Mouse (Mus musculus) small intestine, adult 2 months (tissue): ENCODE measurements around the gene Mtus2. TPM values are rescaled to one million over a fixed set of nuclear protein-coding genes. Genes with fewer than 3 reads are reported as not detected.

Experiments
- H3K27ac ChIP-seq: fragments of 200-500 bp; 2 replicates; pipeline ENCODE4 v1.5.1; 2012; ENCODE audit warnings: low read depth, low read length, control low read depth, inconsistent platforms; ENCODE audit not compliant: insufficient read depth
- H3K27me3 ChIP-seq: fragments of 200-500 bp; 2 replicates; pipeline ENCODE4 v1.6.1; 2012; ENCODE audit warnings: mild to moderate bottlenecking, moderate library complexity, low read length, inconsistent platforms; ENCODE audit not compliant: control insufficient read depth, insufficient read depth
- H3K36me3 ChIP-seq: fragments of 200-500 bp; 2 replicates; pipeline ENCODE4 v1.6.1; 2012; ENCODE audit warnings: mild to moderate bottlenecking, low read length, control low read depth, inconsistent platforms; ENCODE audit not compliant: control insufficient read depth, insufficient read depth
- H3K4me1 ChIP-seq: fragments of 200-500 bp; 2 replicates; pipeline ENCODE4 v1.6.1; 2012; ENCODE audit warnings: low read length, inconsistent platforms, mixed read lengths; ENCODE audit not compliant: control insufficient read depth, insufficient read depth, insufficient read length
- H3K4me3 ChIP-seq: fragments of 200-500 bp; 2 replicates; pipeline ENCODE4 v1.5.1; 2012; ENCODE audit warnings: low read depth, mild to moderate bottlenecking, control low read depth, inconsistent platforms, low read length, moderate library complexity
- CTCF ChIP-seq: fragments of 200-500 bp; IDR thresholded peaks from 2 replicates; pipeline ENCODE4 v1.5.1; 2012; ENCODE audit warnings: low read depth, mild to moderate bottlenecking, control low read depth, inconsistent platforms, low read length, moderate library complexity, mixed read lengths; ENCODE audit not compliant: insufficient replicate concordance, insufficient read length; ENCODE audit errors: extremely low read depth
- POLR2A ChIP-seq: fragments of 200-500 bp; IDR thresholded peaks from 2 replicates; pipeline ENCODE4 v1.6.1; 2012; ENCODE audit warnings: low read depth, mild to moderate bottlenecking, control low read depth, inconsistent platforms, low read length, moderate library complexity
- WGBS: fragments of 180-500 bp; shearing (Covaris S2); methylation state at CpG from one replicate; pipeline ENCODE4 v1.1.7; 2018; 5-methylcytosine and 5-hydroxymethylcytosine counted together
- polyA plus RNA-seq: library from polyadenylated mRNA; depleted of rRNA; stranded (reverse); fragments of >200 nt; gene quantifications from 2 replicates; pipeline ENCODE4 v1.2.3, GENCODE M21; 2012

Mtus2 gene
- polyA plus RNA-seq, 1 experiment, result 1.8 TPM

GRCm38 (mm10) chr5:147957592-147958271 is 612 bp downstream of the Mtus2 start:
- no peak overlapping the region for H3K27ac ChIP-seq
- peaks cover 6% of the 10 kb centered on the region for H3K4me1 ChIP-seq
- H3K4me3 ChIP-seq, result peak overlapping the region; percentile 56
- no peaks in the 10 kb centered on the region for H3K36me3 ChIP-seq
- TF ChIP-seq POLR2A (no peak), CTCF (no peak)
- H3K27me3 ChIP-seq, result peaks cover 25% of the 10 kb centered on the region
- 1% methylated on average over 42 of the region's 42 CpGs for WGBS

- peaks cover 25% of the 10 kb centered on the region for H3K27me3 ChIP-seq
- no peak for TF ChIP-seq CTCF
- no peak for TF ChIP-seq POLR2A
- H3K4me1 ChIP-seq, result peaks cover 6% of the 10 kb centered on the region
- H3K4me3 ChIP-seq, result no peak overlapping the region
- no peak overlapping the region for H3K27ac ChIP-seq
- WGBS, result 38% methylated on average over 13 of the region's 13 CpGs
- no peaks in the 10 kb centered on the region for H3K36me3 ChIP-seq
These were observed 1.4 kb downstream of the Mtus2 start for GRCm38 (mm10) chr5:147958552-147958951.

GRCm38 (mm10) chr5:147959088-147959487 is 2.0 kb downstream of the Mtus2 start:
- Histone ChIP-seq H3K4me1 (peaks cover 6% of the 10 kb centered on the region), H3K36me3 (no peaks in the 10 kb centered on the region), H3K27ac (no peak overlapping the region), H3K27me3 (peaks cover 25% of the 10 kb centered on the region), H3K4me3 (no peak overlapping the region)
- WGBS, result 21% methylated on average over 5 of the region's 5 CpGs
- TF ChIP-seq CTCF (no peak), POLR2A (no peak)

GRCm38 (mm10) chr5:147960793-147961192 is 3.7 kb downstream of the Mtus2 start:
- Histone ChIP-seq H3K27me3 (peaks cover 21% of the 10 kb centered on the region), H3K27ac (no peak overlapping the region), H3K4me1 (peaks cover 6% of the 10 kb centered on the region), H3K4me3 (no peak overlapping the region), H3K36me3 (no peaks in the 10 kb centered on the region)
- TF ChIP-seq CTCF, result no peak
- TF ChIP-seq POLR2A, result no peak
- WGBS, result 77% methylated on average over 1 of the region's 1 CpGs

- no peak overlapping the region for H3K27ac ChIP-seq
- no peaks in the 10 kb centered on the region for H3K4me1 ChIP-seq
- TF ChIP-seq POLR2A, result no peak
- no peak for TF ChIP-seq CTCF
- no peaks in the 10 kb centered on the region for H3K27me3 ChIP-seq
- H3K4me3 ChIP-seq, result no peak overlapping the region
- 25% methylated on average over 13 of the region's 13 CpGs for WGBS
- no peaks in the 10 kb centered on the region for H3K36me3 ChIP-seq
These were observed 6.9 kb downstream of the Mtus2 start for GRCm38 (mm10) chr5:147963820-147964580.

- WGBS, result 42% methylated on average over 2 of the region's 2 CpGs
- no peaks in the 10 kb centered on the region for H3K4me1 ChIP-seq
- H3K36me3 ChIP-seq, result no peaks in the 10 kb centered on the region
- peak; percentile 47; the same call in 1 of the 2 replicates for TF ChIP-seq CTCF
- TF ChIP-seq POLR2A, result no peak
- H3K27me3 ChIP-seq, result no peaks in the 10 kb centered on the region
- H3K4me3 ChIP-seq, result no peak overlapping the region
- H3K27ac ChIP-seq, result no peak overlapping the region
These were observed 7.7 kb downstream of the Mtus2 start for GRCm38 (mm10) chr5:147964776-147965175.

- H3K4me1 ChIP-seq, result no peaks in the 10 kb centered on the region
- no peak for TF ChIP-seq CTCF
- TF ChIP-seq POLR2A, result no peak
- no peaks in the 10 kb centered on the region for H3K36me3 ChIP-seq
- H3K27me3 ChIP-seq, result no peaks in the 10 kb centered on the region
- no peak overlapping the region for H3K27ac ChIP-seq
- WGBS, result 67% methylated on average over 7 of the region's 7 CpGs
- H3K4me3 ChIP-seq, result no peak overlapping the region
These were observed 9.5 kb downstream of the Mtus2 start for GRCm38 (mm10) chr5:147966646-147967045.
